Mouse (Mus musculus) C2C12 (cell line): ENCODE results near the gene Gm1113.

Source experiments
- CEBPB ChIP-seq: IDR thresholded peaks from one replicate; pipeline ENCODE4 v1.6.1; 2011; ENCODE audit warnings: low read depth, mild to moderate bottlenecking, control low read depth, moderate library complexity
- CTCF ChIP-seq: IDR thresholded peaks from one replicate; pipeline ENCODE4 v1.5.1; 2011; ENCODE audit not compliant: control insufficient read depth, insufficient read depth, insufficient read length
- FOSL1 ChIP-seq: IDR thresholded peaks from one replicate; pipeline ENCODE4 v1.8.0; 2011; ENCODE audit warnings: mild to moderate bottlenecking, low read length; ENCODE audit not compliant: poor library complexity, insufficient read depth, severe bottlenecking
- MAX ChIP-seq: IDR thresholded peaks from one replicate; pipeline ENCODE4 v1.6.1; 2011; ENCODE audit warnings: mild to moderate bottlenecking, control low read depth
- MYOD1 ChIP-seq: IDR thresholded peaks from one replicate; pipeline ENCODE4 v1.6.1; 2011; ENCODE audit warnings: low read depth; ENCODE audit not compliant: control insufficient read depth, insufficient read length
- MYOG ChIP-seq: IDR thresholded peaks from one replicate; pipeline ENCODE4 v1.6.1; 2011; ENCODE audit not compliant: control insufficient read depth, insufficient read length; ENCODE audit errors: extremely low read depth
- USF1 ChIP-seq: IDR thresholded peaks from one replicate; pipeline ENCODE4 v1.6.1; 2011; ENCODE audit warnings: low read depth, mild to moderate bottlenecking, control low read depth, moderate library complexity

GRCm38 (mm10) chr9:35482014-35482898 lies 35.8 kb downstream of the Gm1113 start:
- TF ChIP-seq CTCF (no peak), USF1 (no peak), FOSL1 (no peak), MYOG (no peak), MYOD1 (no peak), MAX (no peak), CEBPB (no peak)
